Mouse (Mus musculus) megakaryocyte-erythroid progenitor cell, adult 5 weeks (primary cell): ENCODE data around the gene Xylb. TPM values are rescaled to one million over a fixed set of nuclear protein-coding genes. Genes with fewer than 3 reads are reported as not detected.

ENCODE experiments used
- polyA plus RNA-seq: library from polyadenylated mRNA; stranded (reverse); fragments of >175 nt; gene quantifications from 2 replicates; pipeline ENCODE4 v1.2.3, GENCODE M21; 2012

Gene Xylb
- 1.9 and 3.6 TPM in 2 replicates for polyA plus RNA-seq

GRCm38 (mm10) chr9:119357331-119358057 lies at the start of gene Xylb:
TSS of gene Xylb (plus strand) at chr9:119357381.

GRCm38 (mm10) chr9:119322289-119323259 lies 34.6 kb upstream of the Xylb start, which contains the start of gene Oxsr1:
TSS of gene Oxsr1 (minus strand) at chr9:119322427.

GRCm38 (mm10) chr9:119339558-119340211 lies 17.5 kb upstream of the Xylb start, which contains the start of gene Acaa1a:
TSS of gene Acaa1a (plus strand) at chr9:119339676.

GRCm38 (mm10) chr9:119340909-119341816 lies 16.0 kb upstream of the Xylb start, which contains the start of gene Myd88:
TSS of gene Myd88 (minus strand) at chr9:119341411.

GRCm38 (mm10) chr9:119365284-119365683 lies 8.1 kb downstream of the Xylb start, which contains the start of gene Slc22a14:
TSS of gene Slc22a14 (minus strand) at chr9:119365553.

GRCm38 (mm10) chr9:119401801-119402214 lies 44.6 kb downstream of the Xylb start, which contains the start of gene Acvr2b:
TSS of gene Acvr2b (plus strand) at chr9:119402118.

Other genes with a start within 250 kb of the Xylb start
- 0.04 TPM in 1 of 2 replicates, not detected in the other for gene Acaa1b, start 200.3 kb upstream of the Xylb start, polyA plus RNA-seq
- gene Gm47289, start 198.2 kb upstream of the Xylb start, polyA plus RNA-seq: not detected in 2 replicates
- not detected in 2 replicates for gene Slc22a13, start 148.3 kb upstream of the Xylb start, polyA plus RNA-seq
- 11.1 and 12.7 TPM in 2 replicates for gene Oxsr1, start 35.0 kb upstream of the Xylb start, polyA plus RNA-seq
- gene Acaa1a, start 17.7 kb upstream of the Xylb start, polyA plus RNA-seq: 67.6 and 72.1 TPM in 2 replicates
- gene Myd88, start 16.0 kb upstream of the Xylb start, polyA plus RNA-seq: 23.6 and 46.9 TPM in 2 replicates
- gene Slc22a14, start 8.2 kb downstream of the Xylb start, polyA plus RNA-seq: not detected in 2 replicates
- gene Acvr2b, start 44.7 kb downstream of the Xylb start, polyA plus RNA-seq: 2.4 and 3.7 TPM in 2 replicates
- 2.4 and 2.5 TPM in 2 replicates for gene Exog, start 87.6 kb downstream of the Xylb start, polyA plus RNA-seq
- 0.01 TPM in 1 of 2 replicates, not detected in the other for gene Scn5a, start 221.6 kb downstream of the Xylb start, polyA plus RNA-seq